Mouse (Mus musculus): Measurements from ENCODE around the gene Pigc.

Pigc gene

GRCm38 (mm10) chr1:161968589-161969407 lies at the start of gene Pigc:
Gene Pigc, plus strand, starts transcription at chr1:161969186.
- DNase-seq (ENCODE audit: low read depth, low spot score), result peak; percentile 88

GRCm38 (mm10) chr1:161919594-161919993 lies 49.4 kb upstream of the Pigc start:
- no peak for DNase-seq (ENCODE audit: low read depth, low spot score)

- DNase-seq (ENCODE audit: low read depth, low spot score), result no peak
Measured at GRCm38 (mm10) chr1:161920475-161921454, 48.2 kb upstream of the Pigc start.

GRCm38 (mm10) chr1:161921928-161922327 lies 47.1 kb upstream of the Pigc start:
- peak; percentile 19 for DNase-seq (ENCODE audit: low read depth, low spot score)

GRCm38 (mm10) chr1:161924321-161924720 lies 44.7 kb upstream of the Pigc start:
- DNase-seq (ENCODE audit: low read depth, low spot score), result no peak

- no peak for DNase-seq (ENCODE audit: low read depth, low spot score)
Measured at GRCm38 (mm10) chr1:161925281-161925805, 43.6 kb upstream of the Pigc start.

GRCm38 (mm10) chr1:161927976-161928375 lies 41.0 kb upstream of the Pigc start:
- no peak for DNase-seq (ENCODE audit: low read depth, low spot score)

- DNase-seq (ENCODE audit: low read depth, low spot score), result no peak
Measured at GRCm38 (mm10) chr1:161931313-161931712, 37.7 kb upstream of the Pigc start.

GRCm38 (mm10) chr1:161931817-161932216 lies 37.2 kb upstream of the Pigc start:
- no peak for DNase-seq (ENCODE audit: low read depth, low spot score)

- DNase-seq (ENCODE audit: low read depth, low spot score), result no peak
Measured at GRCm38 (mm10) chr1:161932286-161932685, 36.7 kb upstream of the Pigc start.

- no peak for DNase-seq (ENCODE audit: low read depth, low spot score)
Measured at GRCm38 (mm10) chr1:161942082-161942481, 26.9 kb upstream of the Pigc start.

- peak; percentile 19 for DNase-seq (ENCODE audit: low read depth, low spot score)
Measured at GRCm38 (mm10) chr1:161951009-161951779, 17.8 kb upstream of the Pigc start.

- DNase-seq (ENCODE audit: low read depth, low spot score), result no peak
Measured at GRCm38 (mm10) chr1:161952599-161952998, 16.4 kb upstream of the Pigc start.

GRCm38 (mm10) chr1:161955846-161956245 lies 13.1 kb upstream of the Pigc start:
- DNase-seq (ENCODE audit: low read depth, low spot score), result no peak

GRCm38 (mm10) chr1:161957964-161958950 lies 10.7 kb upstream of the Pigc start:
- DNase-seq (ENCODE audit: low read depth, low spot score), result no peak

GRCm38 (mm10) chr1:161962465-161963377 lies 6.3 kb upstream of the Pigc start:
- DNase-seq (ENCODE audit: low read depth, low spot score), result peak; percentile 59

GRCm38 (mm10) chr1:161967936-161968335 lies 1.1 kb upstream of the Pigc start:
- no peak for DNase-seq (ENCODE audit: low read depth, low spot score)

GRCm38 (mm10) chr1:161970874-161971273 lies 1.9 kb downstream of the Pigc start:
- DNase-seq (ENCODE audit: low read depth, low spot score), result no peak

- no peak for DNase-seq (ENCODE audit: low read depth, low spot score)
Measured at GRCm38 (mm10) chr1:161972233-161972632, 3.2 kb downstream of the Pigc start.

Measured in CD4-positive, CD25-positive, alpha-beta regulatory T cell, adult 2 months (primary cell).